Mouse (Mus musculus) kidney, embryonic 14.5 days (tissue): ENCODE measurements around the gene Mettl18. TPM values are rescaled to one million over a fixed set of nuclear protein-coding genes. Genes with fewer than 3 reads are reported as not detected.

Source experiments
- ATAC-seq: fragments of 200-750 bp; cut with Nextera tagmentation; 2 replicates; pipeline ENCODE4 v1.8.0; 2017; ENCODE audit warnings: moderate number of reproducible peaks, mild to moderate bottlenecking, moderate TSS enrichment, moderate library complexity; ENCODE audit not compliant: low FRiP score, low TSS enrichment
- H3K27ac ChIP-seq: fragments of 300-500 bp; sonication (generic); 2 replicates; pipeline ENCODE4 v1.5.1; 2014; ENCODE audit warnings: low read depth, mild to moderate bottlenecking, low read length, moderate library complexity, mixed read lengths
- H3K27me3 ChIP-seq: fragments of 300-500 bp; sonication (generic); 2 replicates; pipeline ENCODE4 v1.6.1; 2014; ENCODE audit warnings: mild to moderate bottlenecking, low read length; ENCODE audit not compliant: control insufficient read depth, insufficient read depth
- H3K36me3 ChIP-seq: fragments of 300-500 bp; sonication (generic); 2 replicates; pipeline ENCODE4 v1.6.1; 2014; ENCODE audit warnings: low read length, mixed read lengths; ENCODE audit not compliant: control insufficient read depth, insufficient read depth
- H3K4me1 ChIP-seq: fragments of 300-500 bp; sonication (generic); 2 replicates; pipeline ENCODE4 v1.6.1; 2014; ENCODE audit warnings: low read length, mixed read lengths; ENCODE audit not compliant: control insufficient read depth, insufficient read depth
- H3K4me2 ChIP-seq: fragments of 300-500 bp; sonication (generic); replicated peaks from 2 replicates; pipeline ENCODE4 v1.6.1; 2014; ENCODE audit warnings: low read depth, mild to moderate bottlenecking, low read length
- H3K4me3 ChIP-seq: fragments of 300-500 bp; sonication (generic); 2 replicates; pipeline ENCODE4 v1.5.1; 2014; ENCODE audit warnings: mild to moderate bottlenecking, low read length
- H3K9ac ChIP-seq: fragments of 300-500 bp; sonication (generic); 2 replicates; pipeline ENCODE4 v1.6.1; 2014; ENCODE audit warnings: low read depth, mild to moderate bottlenecking, low read length, moderate library complexity
- H3K9me3 ChIP-seq: fragments of 300-500 bp; sonication (generic); 2 replicates; pipeline ENCODE4 v1.6.1; 2016; ENCODE audit warnings: low read length; ENCODE audit not compliant: control insufficient read depth
- WGBS: fragments of 180-500 bp; shearing (Covaris S2); extraction: QIAGEN DNeasy Blood & Tissue Kit; methylation state at CpG from one replicate; pipeline ENCODE4 v1.1.7; 2014; 5-methylcytosine and 5-hydroxymethylcytosine counted together
- polyA plus RNA-seq: library from polyadenylated mRNA; unstranded; fragments of >200 nt; fragmentation: Nextera tagmentation; extraction: Ambion mirVana; gene quantifications from 2 replicates; pipeline ENCODE4 v1.2.1, GENCODE M21; 2014

Mettl18 gene
- polyA plus RNA-seq: 9.5 and 9.6 TPM in 2 replicates

- Histone ChIP-seq H3K4me3 (peak within 1 kb of the TSS; percentile 81), H3K36me3 (no peaks in the 10 kb centered on the region), H3K9ac (peak within 1 kb of the TSS; percentile 82), H3K27me3 (no peaks in the 10 kb centered on the region), H3K4me1 (0 out of 2 replicates have a peak, but pooled peaks cover 7% of the 10 kb centered on the region), H3K4me2 (peak within 1 kb of the TSS; percentile 74), H3K9me3 (no peaks in the 10 kb centered on the region), H3K27ac (peak within 1 kb of the TSS; percentile 74)
- 4% methylated on average over 43 of the region's 43 CpGs for WGBS
- peak; percentile 97 for ATAC-seq
These were observed at the start of gene Mettl18, which contains the start of gene BC055324 for GRCm38 (mm10) chr1:163994721-163995608. TSS of gene Mettl18 (plus strand) at chr1:163994889. TSS of gene BC055324 (minus strand) at chr1:163994796.

- Histone ChIP-seq H3K9me3 (no peaks in the 10 kb centered on the region), H3K27me3 (no peaks in the 10 kb centered on the region), H3K4me2 (no peak overlapping the region), H3K27ac (no peak overlapping the region), H3K4me1 (no peaks in the 10 kb centered on the region), H3K9ac (no peak overlapping the region), H3K4me3 (no peak overlapping the region), H3K36me3 (peaks cover 84% of the 10 kb centered on the region)
- no peak for ATAC-seq
- WGBS: 89% methylated on average over 2 of the region's 2 CpGs
These were observed 41.3 kb upstream of the Mettl18 start for GRCm38 (mm10) chr1:163953396-163953795.

- H3K9me3 ChIP-seq: no peaks in the 10 kb centered on the region
- H3K27ac ChIP-seq: no peak overlapping the region
- WGBS: 91% methylated on average over 3 of the region's 3 CpGs
- no peaks in the 10 kb centered on the region for H3K4me1 ChIP-seq
- no peak overlapping the region for H3K9ac ChIP-seq
- H3K36me3 ChIP-seq: peaks cover 68% of the 10 kb centered on the region
- H3K4me2 ChIP-seq: no peak overlapping the region
- no peaks in the 10 kb centered on the region for H3K27me3 ChIP-seq
- no peak overlapping the region for H3K4me3 ChIP-seq
- ATAC-seq: no peak
These were observed 36.7 kb upstream of the Mettl18 start for GRCm38 (mm10) chr1:163958036-163958435.

GRCm38 (mm10) chr1:163964008-163964689, 30.5 kb upstream of the Mettl18 start:
- H3K27me3 ChIP-seq: no peaks in the 10 kb centered on the region
- H3K27ac ChIP-seq: no peak overlapping the region
- WGBS: 91% methylated on average over 10 of the region's 10 CpGs
- peaks cover 37% of the 10 kb centered on the region for H3K36me3 ChIP-seq
- H3K4me3 ChIP-seq: no peak overlapping the region
- H3K9me3 ChIP-seq: no peaks in the 10 kb centered on the region
- no peak for ATAC-seq
- H3K4me1 ChIP-seq: no peaks in the 10 kb centered on the region
- no peak overlapping the region for H3K9ac ChIP-seq
- H3K4me2 ChIP-seq: no peak overlapping the region

- Histone ChIP-seq H3K9me3 (no peaks in the 10 kb centered on the region), H3K27me3 (no peaks in the 10 kb centered on the region), H3K4me3 (no peak overlapping the region), H3K27ac (no peak overlapping the region), H3K4me1 (no peaks in the 10 kb centered on the region), H3K4me2 (no peak overlapping the region), H3K36me3 (peaks cover 20% of the 10 kb centered on the region; the same call in 1 of the 2 replicates), H3K9ac (no peak overlapping the region)
- no peak for ATAC-seq
- 81% methylated on average over 1 of the region's 1 CpGs for WGBS
These were observed 20.2 kb upstream of the Mettl18 start for GRCm38 (mm10) chr1:163974471-163974870.

GRCm38 (mm10) chr1:163975088-163975487, 19.6 kb upstream of the Mettl18 start:
- Histone ChIP-seq H3K9ac (no peak overlapping the region), H3K9me3 (no peaks in the 10 kb centered on the region), H3K36me3 (peaks cover 24% of the 10 kb centered on the region; the same call in 1 of the 2 replicates), H3K4me2 (no peak overlapping the region), H3K27ac (no peak overlapping the region), H3K4me3 (no peak overlapping the region), H3K27me3 (no peaks in the 10 kb centered on the region), H3K4me1 (no peaks in the 10 kb centered on the region)
- ATAC-seq: no peak
- 95% methylated on average over 2 of the region's 2 CpGs for WGBS

GRCm38 (mm10) chr1:163976515-163976914, 18.2 kb upstream of the Mettl18 start:
- H3K9ac ChIP-seq: no peak overlapping the region
- ATAC-seq: no peak
- H3K4me1 ChIP-seq: no peaks in the 10 kb centered on the region
- H3K36me3 ChIP-seq: peaks cover 30% of the 10 kb centered on the region; the same call in 1 of the 2 replicates
- no peaks in the 10 kb centered on the region for H3K9me3 ChIP-seq
- no peak overlapping the region for H3K27ac ChIP-seq
- WGBS: 85% methylated on average over 1 of the region's 1 CpGs
- no peaks in the 10 kb centered on the region for H3K27me3 ChIP-seq
- no peak overlapping the region for H3K4me3 ChIP-seq
- no peak overlapping the region for H3K4me2 ChIP-seq

- Histone ChIP-seq H3K4me3 (no peak overlapping the region), H3K36me3 (peaks cover 4% of the 10 kb centered on the region; the same call in 1 of the 2 replicates), H3K4me2 (no peak overlapping the region), H3K27ac (no peak overlapping the region), H3K9me3 (no peaks in the 10 kb centered on the region), H3K9ac (no peak overlapping the region), H3K4me1 (0 out of 2 replicates have a peak, but pooled peaks cover 7% of the 10 kb centered on the region), H3K27me3 (no peaks in the 10 kb centered on the region)
- ATAC-seq: no peak
- WGBS: 63% methylated on average over 4 of the region's 4 CpGs
These were observed 2.3 kb upstream of the Mettl18 start for GRCm38 (mm10) chr1:163992371-163992770.
